Mouse (Mus musculus): ENCODE results near the gene Dhcr24. TPM values are rescaled to one million over a fixed set of nuclear protein-coding genes. Genes with fewer than 3 reads are reported as not detected.

Gene Dhcr24
- total RNA-seq (2021) = 100 to 1,000 TPM; 112 to 119 TPM
- long read RNA-seq, experiment 1, full-length matches to known transcripts = 61 of 104 reads
- long read RNA-seq, experiment 1, partial matches to known transcripts = 10 of 104 reads
- long read RNA-seq, experiment 1, other reads (novel, unspliced or antisense) = 33 of 104 reads
- long read RNA-seq, experiment 2, full-length matches to known transcripts = 40 of 72 reads
- long read RNA-seq, experiment 2, partial matches to known transcripts = 4 of 72 reads
- long read RNA-seq, experiment 2, other reads (novel, unspliced or antisense) = 28 of 72 reads

DNA sequence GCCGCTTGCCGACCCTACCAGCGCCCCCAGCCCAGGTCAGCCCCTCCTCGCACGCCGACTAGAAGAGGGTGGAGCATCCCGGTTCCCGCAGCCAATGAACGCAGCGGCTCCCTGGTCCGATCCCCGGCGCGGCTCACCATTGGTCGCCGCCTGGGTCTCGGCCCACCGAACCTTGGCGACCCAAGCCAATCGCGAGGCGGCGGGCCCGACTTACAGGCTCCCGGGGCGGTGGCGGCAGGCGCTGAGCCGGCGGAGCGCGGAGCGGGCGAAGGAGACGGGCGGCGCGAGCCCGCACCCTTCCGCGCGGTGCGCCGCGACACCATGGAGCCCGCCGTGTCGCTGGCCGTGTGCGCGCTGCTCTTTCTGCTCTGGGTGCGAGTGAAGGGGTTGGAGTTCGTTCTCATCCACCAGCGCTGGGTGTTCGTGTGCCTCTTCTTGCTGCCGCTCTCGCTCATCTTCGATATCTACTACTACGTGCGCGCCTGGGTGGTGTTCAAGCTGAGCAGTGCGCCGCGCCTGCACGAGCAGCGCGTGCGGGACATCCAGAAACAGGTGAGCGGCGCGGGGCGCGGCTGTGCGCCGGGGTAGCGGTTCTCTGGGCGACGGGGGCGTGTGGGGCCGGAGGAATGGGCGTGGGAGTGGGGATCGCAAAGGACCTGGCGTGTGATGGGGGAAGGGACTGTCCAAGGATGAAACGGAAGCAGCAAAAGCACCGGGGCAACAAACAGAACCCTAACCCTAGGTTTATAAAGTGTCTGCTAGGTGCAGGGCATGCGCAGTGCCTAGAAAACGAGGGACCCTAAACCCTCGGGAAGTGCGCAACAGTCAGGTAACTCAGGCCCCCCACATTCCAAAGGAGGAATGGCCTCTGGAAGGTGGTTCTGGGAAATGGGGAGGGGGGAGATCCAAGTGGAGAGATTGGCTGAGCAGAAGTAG is at the start of gene Dhcr24:
TSS of gene Dhcr24 (plus strand) at position 193 of the 936 bp plus-strand sequence.
- intact Hi-C loops (cut with DNase I) = no loop called here
- peak; percentile 96 to 97 for DNase-seq (ENCODE audit: low spot score in 2 of 2)

DNA sequence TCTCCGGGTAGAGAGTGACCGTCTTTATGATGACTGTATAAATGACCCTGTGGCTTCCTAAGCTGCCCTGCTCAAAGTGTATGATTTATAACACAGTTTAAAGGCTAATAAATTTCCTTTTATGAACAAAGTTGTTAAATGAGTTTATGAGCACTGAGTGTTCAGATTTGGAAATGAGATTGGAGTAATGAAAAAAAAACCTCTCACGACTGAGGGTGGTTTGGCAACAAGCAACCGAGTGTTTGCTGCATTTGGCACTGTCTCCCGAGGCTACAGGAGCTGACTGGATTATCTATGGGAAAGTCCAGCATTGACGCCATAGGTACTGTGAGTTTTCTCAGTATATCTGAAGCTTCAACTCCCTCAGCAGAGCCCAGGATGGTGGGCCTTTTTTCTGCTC is 46.2 kb upstream of the Dhcr24 start:
- intact Hi-C loops (cut with DNase I) = no loop called here
- DNase-seq (ENCODE audit: low spot score in 2 of 2) = no peak

DNA sequence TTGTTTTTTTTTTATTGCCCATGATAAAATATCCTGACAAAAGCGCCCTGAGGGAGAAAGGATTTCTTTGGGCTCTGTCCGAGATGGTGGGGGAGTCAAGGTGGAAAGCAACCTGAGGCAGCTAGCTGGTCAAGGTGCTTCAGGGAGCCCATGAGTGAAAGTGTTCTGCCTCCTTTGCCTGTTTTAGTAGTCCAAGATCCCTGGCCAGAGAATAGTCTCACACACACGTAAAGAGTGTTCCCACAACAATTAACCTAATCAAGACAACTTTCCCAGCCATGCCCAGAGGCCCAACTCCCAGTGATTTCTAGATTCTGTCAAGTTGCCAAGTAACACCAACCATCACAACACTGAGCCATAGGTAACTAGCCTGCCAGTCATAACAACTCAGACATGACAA is 38.3 kb upstream of the Dhcr24 start:
- intact Hi-C loops (cut with DNase I) = no loop called here
- DNase-seq (ENCODE audit: low spot score in 2 of 2) = no peak

- intact Hi-C loops (cut with DNase I) = no loop called here
Measured at GRCm38 (mm10) chr4:106524131-106524530, 36.7 kb upstream of the Dhcr24 start.

DNA sequence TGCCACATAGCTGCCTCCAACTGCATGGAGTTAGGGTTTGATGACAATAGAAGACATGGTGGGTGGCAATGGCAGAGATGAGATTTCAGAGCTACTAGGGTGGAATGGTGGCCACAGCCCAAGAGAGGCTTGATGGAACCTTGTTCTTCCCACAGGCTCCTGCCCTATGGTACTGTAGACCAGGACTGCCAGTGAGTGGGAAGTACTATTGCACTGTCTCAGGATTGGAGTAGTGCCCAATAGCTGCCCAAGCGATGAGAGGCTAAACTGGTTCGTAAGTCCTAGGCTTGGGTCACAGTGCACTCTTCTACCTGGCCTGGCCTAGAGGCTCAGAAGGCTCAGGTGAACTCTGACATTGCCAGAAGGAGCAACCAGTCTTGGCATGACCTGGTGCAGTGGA is 35.8 kb upstream of the Dhcr24 start:
- DNase-seq (ENCODE audit: low spot score in 2 of 2) = no peak
- intact Hi-C loops (cut with DNase I) = no loop called here

More at GRCm38 (mm10) chr4:106524131-106524530, 36.7 kb upstream of the Dhcr24 start:
- no peak for DNase-seq (ENCODE audit: low spot score in 2 of 2)

DNA sequence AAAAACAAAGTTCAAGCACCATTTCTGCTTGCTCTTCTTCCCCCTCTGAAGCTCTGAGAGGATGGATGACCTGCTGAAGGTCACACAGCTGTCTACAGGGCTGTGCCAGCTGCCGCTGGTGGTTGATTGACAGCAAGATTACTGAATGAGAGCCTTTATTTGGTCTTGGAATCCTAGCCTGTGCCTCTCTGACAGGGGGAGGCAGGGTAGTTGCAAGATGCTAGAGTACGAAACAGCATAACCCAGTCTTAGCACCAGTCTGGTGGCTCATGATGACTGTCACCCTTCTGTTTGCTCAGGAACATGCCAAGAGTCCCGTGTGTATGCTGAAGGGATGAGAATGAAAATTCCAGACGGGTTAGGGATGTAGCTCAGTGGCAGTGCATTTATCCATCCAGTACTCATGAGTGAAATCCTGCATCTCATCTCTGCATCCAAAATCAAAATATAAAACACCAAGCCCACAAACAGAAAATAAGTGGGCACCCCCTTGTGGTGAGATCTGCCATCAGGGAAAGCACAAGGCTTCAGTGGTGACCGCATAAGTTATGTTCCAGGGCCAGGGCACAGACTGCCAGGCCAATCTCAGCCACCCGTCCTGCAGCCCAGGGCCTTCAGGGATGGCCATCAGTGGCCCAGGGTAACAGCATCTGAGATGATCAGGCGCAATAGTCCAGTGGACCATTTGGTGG is 32.8 kb upstream of the Dhcr24 start:
- peak; percentile 47 to 50 for DNase-seq (ENCODE audit: low spot score in 2 of 2)
- intact Hi-C loops (cut with DNase I) = no loop called here

DNA sequence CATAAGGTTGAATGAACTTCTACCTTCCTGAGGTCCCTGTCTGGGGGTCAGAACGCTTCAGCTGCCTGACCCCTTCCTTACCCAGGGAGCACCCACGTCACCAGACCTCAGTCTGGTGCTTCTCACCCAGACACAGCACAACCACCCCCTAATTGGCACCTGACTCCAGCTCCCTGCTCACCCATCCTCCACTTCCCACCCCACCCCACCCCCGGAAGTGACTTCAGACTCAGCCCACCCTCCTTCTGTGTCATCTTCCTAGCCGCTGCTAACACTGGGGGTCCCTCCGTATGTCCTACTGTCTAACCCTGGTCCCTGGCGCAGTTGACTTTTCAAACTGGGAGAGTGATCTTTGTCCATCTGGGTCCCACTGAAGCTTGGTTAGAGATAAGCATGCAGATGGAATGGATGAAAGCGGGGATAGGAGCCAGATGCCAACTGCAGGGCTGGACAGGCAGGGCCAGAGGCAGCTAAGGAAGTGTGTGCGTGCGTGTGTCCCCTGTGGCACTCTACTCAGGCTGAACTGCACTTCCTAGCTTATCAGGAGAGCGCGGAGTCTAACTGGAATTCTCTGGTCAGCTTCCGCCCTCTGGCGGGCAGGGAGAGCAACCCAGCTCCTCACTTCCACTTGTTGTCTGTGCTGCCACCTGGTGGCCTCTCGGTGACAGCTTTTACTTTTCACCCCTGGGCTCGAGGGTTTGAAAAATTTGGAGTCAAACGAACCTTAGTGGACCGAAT is 31.3 kb upstream of the Dhcr24 start:
- intact Hi-C loops (cut with DNase I) = loop anchor here (1.0 kb wide), 1 partner anchor 55 kb away; no protein-coding TSS in a partner anchor

DNA sequence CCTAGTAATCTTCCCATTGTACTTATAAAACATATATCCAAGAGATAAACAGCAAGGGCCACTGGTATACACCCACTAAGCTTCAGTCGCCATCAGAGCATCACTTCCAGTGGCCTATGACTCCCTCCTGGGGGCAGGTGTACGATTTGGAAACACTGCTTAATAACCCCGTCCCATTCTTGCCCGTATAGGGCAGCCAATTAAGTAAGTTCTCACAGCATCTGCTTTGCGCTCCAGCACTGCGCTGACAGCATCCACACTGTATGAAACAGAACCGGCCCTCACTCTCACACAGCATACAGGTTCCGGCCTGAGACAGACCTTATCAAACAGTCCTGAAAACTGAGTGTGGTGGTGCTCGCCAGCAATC is 30.7 kb upstream of the Dhcr24 start:
- DNase-seq (ENCODE audit: low spot score in 2 of 2) = no peak
- intact Hi-C loops (cut with DNase I) = no loop called here

More for the DNA sequence above, 31.3 kb upstream of the Dhcr24 start:
- DNase-seq (ENCODE audit: low spot score in 2 of 2) = peak; percentile 94 to 95

GRCm38 (mm10) chr4:106533421-106534080 is 27.3 kb upstream of the Dhcr24 start:
- intact Hi-C loops (cut with DNase I) = no loop called here
- DNase-seq (ENCODE audit: low spot score in 2 of 2) = no peak

DNA sequence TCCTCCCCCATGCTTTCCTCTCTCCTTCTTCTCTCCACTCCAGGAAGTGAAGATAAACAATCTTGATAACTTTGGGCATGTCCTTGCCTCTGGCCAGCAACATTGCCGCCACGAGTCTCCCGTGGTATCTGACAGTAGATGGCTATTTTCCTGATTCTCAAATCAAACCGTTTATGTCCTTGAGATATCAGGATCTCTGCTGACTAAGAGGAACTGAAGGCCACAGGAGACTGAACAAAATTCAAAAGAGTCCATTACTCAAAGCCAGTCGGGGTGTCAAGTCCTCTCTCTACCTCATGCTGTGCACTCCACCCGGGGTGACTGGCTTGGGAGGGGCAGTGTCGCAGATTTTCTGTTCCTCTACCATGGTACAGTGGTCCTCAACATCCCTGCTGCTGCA is 26.6 kb upstream of the Dhcr24 start:
- intact Hi-C loops (cut with DNase I) = no loop called here
- no peak for DNase-seq (ENCODE audit: low spot score in 2 of 2)

DNA sequence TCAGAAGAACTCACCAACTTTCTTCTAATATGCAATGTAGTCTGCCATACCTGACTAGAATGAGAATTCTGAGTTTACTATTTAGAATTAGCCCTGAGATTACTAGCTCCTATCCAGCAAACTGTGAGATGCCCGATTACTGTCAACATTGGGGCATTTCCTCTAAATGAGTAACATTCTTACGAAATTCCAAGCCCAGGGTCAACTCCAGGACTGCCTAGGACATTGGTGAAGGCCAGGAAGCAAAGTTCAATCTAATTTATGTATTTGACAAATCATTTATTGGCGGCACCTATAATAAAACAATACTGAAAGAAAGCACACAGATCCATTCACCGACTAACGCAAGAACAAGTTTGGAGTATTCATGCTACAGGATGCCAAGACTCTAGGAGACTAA is 21.1 kb upstream of the Dhcr24 start:
- intact Hi-C loops (cut with DNase I) = no loop called here
- no peak for DNase-seq (ENCODE audit: low spot score in 2 of 2)

DNA sequence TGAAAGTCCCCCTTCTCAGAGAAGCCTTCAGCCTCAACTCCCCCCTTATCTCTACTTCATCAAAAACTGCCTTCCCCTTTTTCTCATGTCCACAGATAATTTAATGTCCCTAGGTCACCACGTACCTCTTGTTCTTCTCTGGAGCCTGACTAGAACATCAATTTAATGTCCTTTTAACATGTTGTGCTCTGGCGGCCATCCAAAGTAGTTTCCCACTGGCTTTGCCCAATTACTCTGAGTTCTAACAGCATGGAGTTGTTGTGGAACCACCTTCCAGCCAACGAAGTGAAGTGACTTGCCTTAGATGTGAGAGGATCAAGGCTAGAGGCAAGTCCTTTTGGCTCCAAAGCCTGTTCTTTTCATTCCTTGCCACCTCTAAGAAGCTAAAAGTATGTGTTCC is 19.3 kb upstream of the Dhcr24 start:
- no peak for DNase-seq (ENCODE audit: low spot score in 2 of 2)
- intact Hi-C loops (cut with DNase I) = no loop called here

DNA sequence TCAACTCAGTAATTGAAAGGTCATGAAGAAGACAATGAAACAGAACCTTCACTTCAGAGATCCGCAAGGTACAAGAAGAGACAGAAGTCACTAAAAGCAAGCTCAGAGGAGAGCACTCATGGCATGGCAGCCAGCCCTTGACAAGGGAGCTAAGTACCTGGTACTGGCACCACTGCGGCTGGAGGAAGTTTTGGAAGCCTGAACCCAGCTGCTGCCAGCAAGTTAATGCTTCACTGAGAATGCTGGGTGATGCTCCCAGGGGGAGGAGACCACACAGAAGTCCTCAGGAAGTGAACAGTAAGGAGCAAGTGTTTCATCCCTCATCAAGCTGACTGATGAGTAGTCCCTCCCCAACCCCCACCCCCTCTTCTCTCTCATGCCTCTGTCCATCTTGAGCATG is 18.6 kb upstream of the Dhcr24 start:
- no peak for DNase-seq (ENCODE audit: low spot score in 2 of 2)
- intact Hi-C loops (cut with DNase I) = no loop called here

DNA sequence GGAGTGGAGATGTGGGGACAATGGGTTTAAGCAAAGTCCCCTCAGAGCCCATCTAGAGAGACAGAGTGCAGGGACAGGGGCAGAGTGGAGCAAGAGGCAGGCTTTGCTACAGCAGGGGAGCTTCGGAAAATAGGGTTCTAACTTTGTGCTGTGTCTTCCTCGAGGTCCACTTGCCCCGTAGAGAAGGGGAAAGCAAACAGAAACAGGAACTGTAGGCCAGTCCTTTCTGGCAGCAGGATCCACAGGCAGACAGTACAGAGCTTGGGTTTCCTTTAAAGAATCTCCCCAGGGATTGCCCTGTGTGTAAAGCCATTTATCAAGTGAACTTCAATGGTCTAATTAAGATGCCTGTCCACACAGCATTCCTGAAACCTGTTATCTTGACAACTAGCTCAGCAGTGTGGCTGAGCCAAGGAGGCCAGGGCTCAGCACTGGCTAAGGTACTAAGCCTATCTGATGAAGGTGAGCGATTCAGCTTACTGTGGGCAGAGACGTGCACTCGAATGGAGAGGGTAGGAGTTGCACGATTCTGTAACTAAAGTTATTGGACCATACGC is 14.9 kb upstream of the Dhcr24 start:
- DNase-seq (ENCODE audit: low spot score in 2 of 2) = no peak
- intact Hi-C loops (cut with DNase I) = no loop called here

GRCm38 (mm10) chr4:106546896-106547295 is 13.9 kb upstream of the Dhcr24 start:
- intact Hi-C loops (cut with DNase I) = no loop called here
- no peak for DNase-seq (ENCODE audit: low spot score in 2 of 2)

- no peak for DNase-seq (ENCODE audit: low spot score in 2 of 2)
- intact Hi-C loops (cut with DNase I) = no loop called here
Measured at GRCm38 (mm10) chr4:106548113-106548512, 12.7 kb upstream of the Dhcr24 start.

DNA sequence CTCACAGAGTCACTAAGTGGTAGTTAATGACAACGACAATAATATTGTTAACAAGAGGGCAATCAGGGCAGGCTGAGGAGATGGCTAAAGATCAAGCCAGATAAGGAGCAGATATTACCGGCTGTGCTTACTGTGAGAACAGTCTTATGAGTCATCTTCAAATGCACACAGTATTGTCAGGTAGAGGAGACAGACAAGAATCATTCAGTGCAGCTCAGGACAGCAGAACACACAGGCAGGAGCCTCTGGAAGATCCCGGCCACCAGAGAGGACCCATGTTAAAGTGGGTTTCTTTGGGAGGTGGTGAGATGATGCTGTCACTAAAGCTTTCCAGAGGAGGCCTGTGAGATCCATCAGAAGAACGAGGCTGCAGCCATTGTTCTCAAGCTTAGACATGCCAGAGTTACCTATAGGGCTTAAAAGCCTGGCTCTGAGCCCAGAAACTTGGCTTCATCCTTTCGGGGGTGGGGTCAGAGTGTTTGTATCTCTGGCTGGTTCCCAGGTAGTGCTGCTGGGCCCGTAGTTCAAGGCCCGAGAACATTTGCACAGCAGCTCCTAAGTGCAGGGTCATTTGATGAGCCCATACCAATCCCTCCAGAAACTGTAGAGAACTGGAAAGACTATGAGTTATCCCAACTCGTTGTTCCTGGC is 10.2 kb upstream of the Dhcr24 start:
- intact Hi-C loops (cut with DNase I) = no loop called here
- no peak for DNase-seq (ENCODE audit: low spot score in 2 of 2)

GRCm38 (mm10) chr4:106557262-106557661 is 3.6 kb upstream of the Dhcr24 start:
- intact Hi-C loops (cut with DNase I) = no loop called here

More at GRCm38 (mm10) chr4:106557262-106557661, 3.6 kb upstream of the Dhcr24 start:
- DNase-seq (ENCODE audit: low spot score in 2 of 2) = no peak

Data from left cerebral cortex, postnatal 14 days (tissue).